Mouse (Mus musculus) cerebellum, adult 2 months (tissue): ENCODE data around the gene Ergic1.

Experiments used
- CTCF ChIP-seq: fragments of 200-500 bp; IDR thresholded peaks from 2 replicates; pipeline ENCODE4 v1.5.1; 2011; ENCODE audit warnings: low read depth, mild to moderate bottlenecking, control low read depth, low read length, moderate library complexity, borderline replicate concordance; ENCODE audit not compliant: insufficient read depth
- POLR2A ChIP-seq: fragments of 200-500 bp; IDR thresholded peaks from 2 replicates; pipeline ENCODE4 v1.6.1; 2011; ENCODE audit warnings: low read length, control low read depth, borderline replicate concordance; ENCODE audit not compliant: insufficient read depth

GRCm38 (mm10) chr17:26643993-26644392 lies 82.7 kb downstream of the Ergic1 start:
- TF ChIP-seq CTCF (no peak), POLR2A (no peak)
